ENCODE assay signal across 8 mouse cellular contexts in the genomic region with DNA sequence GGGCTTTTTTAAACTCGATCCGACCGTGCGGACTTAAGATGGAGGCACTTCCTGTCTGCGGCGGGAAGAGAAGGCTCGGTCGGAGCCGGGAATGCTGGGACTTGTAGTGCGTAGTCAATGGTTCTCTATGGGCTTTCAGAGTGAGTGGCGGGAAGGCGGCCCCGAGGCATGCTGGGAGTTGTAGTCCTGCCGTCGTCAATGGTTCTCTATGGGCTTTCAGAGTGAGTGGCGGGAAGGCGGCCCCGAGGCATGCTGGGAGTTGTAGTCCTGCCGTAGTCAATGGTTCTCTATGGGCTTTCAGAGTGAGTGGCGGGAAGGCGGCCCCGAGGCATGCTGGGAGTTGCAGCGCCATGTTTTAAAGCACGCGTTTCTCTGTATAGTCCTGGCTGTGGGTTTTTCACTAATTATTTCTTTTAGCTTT. TPM values are rescaled to one million over a fixed set of nuclear protein-coding genes. Genes with fewer than 3 reads are reported as not detected.
DNase-seq lines count a peak whose midpoint lies in the region; ATAC-seq lines count a peak whose summit lies in the region.
"Not testable (repeated sequence)": the region's sequence is repeated elsewhere in the genome, so short reads cannot be mapped to it uniquely, and the experiment has no call there.

No protein-coding gene starts in this region.

- H3K4me1 ChIP-seq in megakaryocyte, embryonic 14.5 days, result not testable (repeated sequence)

- ATAC-seq in inflammation-experienced regulatory T-cells, adult 6 months, result peak; percentile 93

- not testable (repeated sequence) for H3K36me3 ChIP-seq in megakaryocyte, embryonic 14.5 days (replicated peaks; ENCODE audit: low read length)

- intact Hi-C loops in gastrocnemius, postnatal 14 days (cut with DNase I; ENCODE audit: low total_unique reads), result not testable (repeated sequence)

- not testable (repeated sequence) for H3K27me3 ChIP-seq in megakaryocyte, embryonic 14.5 days (replicated peaks)

- DNase-seq in adrenal gland, adult 18-20 months (ENCODE audit: low spot score in 2 of 2), result peak; percentile 96 to 100
- DNase-seq in embryo, embryonic 11 days, result peak; percentile 100
- DNase-seq in gastrocnemius, postnatal 14 days, result peak; percentile 99
- peak; percentile 100 for DNase-seq in left cerebral cortex, adult 9 months (ENCODE audit: low spot score in 2 of 2)
- peak; percentile 100 for DNase-seq in right cerebral cortex, postnatal 10 days (ENCODE audit: low spot score in 2 of 2)
- DNase-seq in urinary bladder, postnatal 14 days (ENCODE audit: low spot score), result peak; percentile 100

- H3K9me3 ChIP-seq in megakaryocyte, embryonic 14.5 days, result peaks cover 56% of the 10 kb centered on the region

- peak overlapping the region; percentile 86 for H3K4me3 ChIP-seq in megakaryocyte, embryonic 14.5 days (replicated peaks)

RNA-seq across cellular contexts. Expression of a gene that starts 0.4 kb away (rescaled TPM):
- 100 to 1,000 TPM; 358 to 418 TPM for total RNA-seq in adrenal gland, adult 18-20 months (2021)
- total RNA-seq in gastrocnemius, postnatal 14 days (2021), result 10 to 100 TPM; 32.5 to 36.1 TPM
- 10 to 100 TPM in 2 of 3 experiments, under 1 TPM in 1; 0.88 to 24.9 (median 14.6) TPM for polyA plus RNA-seq in inflammation-experienced regulatory T-cells, adult 6 months (2017; shearing (Covaris generic))
- 1,328 and 1,796 TPM in 2 replicates for polyA plus RNA-seq in megakaryocyte, embryonic 14.5 days (2012; ENCODE audit: insufficient read depth, low replicate concordance)

Comparison
In these comparisons a context has a peak if more than half of its experiments do, and no peak if none do; other contexts are left out.
1. Peak in every context shown above with its lines: DNase-seq, ATAC-seq and H3K4me3 ChIP-seq.
2. RNA of a gene that starts 0.4 kb away (total RNA-seq): 358 to 418 TPM in adrenal gland, adult 18-20 months; 32.5 to 36.1 TPM in gastrocnemius, postnatal 14 days; every median in the first group is over 4 times any median in the second.